Mouse (Mus musculus): Measurements from ENCODE around the gene Bace2.

Gene Bace2

DNA sequence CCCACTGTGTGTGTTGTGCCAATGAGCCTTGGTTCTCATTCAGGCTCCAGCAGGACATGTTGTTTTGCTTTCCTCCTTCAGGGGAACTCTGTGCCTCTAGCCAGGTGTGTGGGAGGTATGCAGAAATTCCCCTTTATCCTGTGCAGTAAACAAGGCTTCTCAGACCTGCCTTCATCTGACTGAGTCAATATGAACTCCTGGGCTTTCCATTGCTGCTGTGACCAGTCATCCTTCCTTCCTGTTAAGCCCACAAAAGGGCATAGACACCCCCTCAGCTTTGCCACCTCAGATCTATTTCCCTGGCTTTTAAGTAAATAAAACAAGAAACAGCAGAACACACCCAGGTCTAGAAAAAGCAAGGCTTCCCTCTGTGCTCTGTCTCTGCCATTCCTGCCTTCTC lies 45.2 kb downstream of the Bace2 start:
- no peak for DNase-seq (ENCODE audit: low spot score in 2 of 2)

DNA sequence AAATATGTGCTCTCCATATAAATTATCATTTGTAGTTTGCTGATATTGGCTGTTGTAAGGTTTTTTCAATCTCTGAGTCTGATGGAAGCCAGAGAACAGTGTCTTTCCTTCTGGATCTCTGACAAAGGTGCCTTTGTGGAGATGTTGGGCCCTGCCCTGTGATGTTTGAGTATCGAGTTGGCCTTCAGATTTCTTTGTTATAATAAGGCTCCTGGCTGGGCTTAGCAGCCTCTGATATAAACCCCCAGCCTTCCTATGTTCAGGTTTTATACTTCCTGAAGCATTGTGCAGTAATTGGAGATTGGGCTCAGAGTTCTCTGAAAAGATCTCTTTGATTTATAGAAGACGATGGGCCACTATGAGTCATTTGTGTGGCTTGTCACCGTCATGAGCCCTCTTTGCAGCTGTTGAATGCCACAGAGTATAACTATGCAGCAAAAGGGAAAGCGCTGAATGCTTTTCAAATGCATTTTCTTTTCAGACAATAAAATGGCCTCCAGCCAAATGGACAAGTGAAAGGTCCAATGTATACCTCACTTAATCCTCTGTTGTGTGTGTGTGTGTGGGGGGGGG lies 45.8 kb downstream of the Bace2 start:
- DNase-seq (ENCODE audit: low spot score in 2 of 2), result no peak

- DNase-seq (ENCODE audit: low spot score in 2 of 2), result no peak
Measured at GRCm38 (mm10) chr16:97405476-97406012, 49.0 kb downstream of the Bace2 start.

GRCm38 (mm10) chr16:97417896-97418542 lies 61.5 kb downstream of the Bace2 start:
- peak in 1 of 2 experiments; percentile 9 for DNase-seq (ENCODE audit: low spot score in 2 of 2)

GRCm38 (mm10) chr16:97418749-97419453 lies 62.4 kb downstream of the Bace2 start:
- DNase-seq (ENCODE audit: low spot score in 2 of 2), result no peak

GRCm38 (mm10) chr16:97421671-97422070 lies 65.1 kb downstream of the Bace2 start:
- DNase-seq (ENCODE audit: low spot score in 2 of 2), result no peak

DNA sequence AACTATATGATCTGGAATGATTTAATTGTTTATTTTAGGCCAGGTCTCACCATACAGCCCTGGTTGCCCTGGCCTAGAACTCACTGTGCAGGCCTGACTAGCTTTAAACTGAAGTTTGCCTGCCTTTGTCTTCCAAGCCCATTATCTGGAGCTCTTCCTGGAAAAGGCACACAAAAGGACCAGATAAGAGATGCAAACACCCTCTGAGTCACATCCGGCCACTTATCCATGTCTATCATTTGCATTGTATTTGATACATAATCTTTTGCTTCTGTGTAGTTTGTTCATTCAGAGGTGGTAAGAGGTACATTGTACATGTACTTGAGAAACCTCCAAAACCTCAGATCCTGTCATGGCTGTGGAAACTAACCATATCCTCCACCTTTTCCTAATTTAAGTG lies 67.1 kb downstream of the Bace2 start:
- no peak for DNase-seq (ENCODE audit: low spot score in 2 of 2)

DNA sequence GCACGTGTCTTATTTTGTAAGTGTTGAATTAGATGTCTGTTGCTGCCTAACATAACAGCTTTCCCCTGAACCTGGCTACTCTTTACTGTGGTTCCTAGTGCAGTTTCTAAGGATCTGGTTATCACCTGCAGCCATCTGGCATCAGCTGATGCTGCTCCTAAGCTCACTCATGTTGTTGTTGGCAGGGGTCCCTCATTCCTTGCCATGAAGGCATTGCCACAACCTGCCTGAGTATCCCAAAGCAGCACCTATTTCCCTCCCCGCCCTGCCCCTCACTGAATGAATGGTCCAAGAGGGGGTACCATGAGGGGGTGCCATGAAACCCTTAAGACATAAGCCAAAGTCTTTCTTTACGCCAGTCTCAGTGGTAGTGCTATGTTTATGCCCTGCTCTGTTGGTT lies 71.5 kb downstream of the Bace2 start:
- DNase-seq (ENCODE audit: low spot score in 2 of 2), result no peak

DNA sequence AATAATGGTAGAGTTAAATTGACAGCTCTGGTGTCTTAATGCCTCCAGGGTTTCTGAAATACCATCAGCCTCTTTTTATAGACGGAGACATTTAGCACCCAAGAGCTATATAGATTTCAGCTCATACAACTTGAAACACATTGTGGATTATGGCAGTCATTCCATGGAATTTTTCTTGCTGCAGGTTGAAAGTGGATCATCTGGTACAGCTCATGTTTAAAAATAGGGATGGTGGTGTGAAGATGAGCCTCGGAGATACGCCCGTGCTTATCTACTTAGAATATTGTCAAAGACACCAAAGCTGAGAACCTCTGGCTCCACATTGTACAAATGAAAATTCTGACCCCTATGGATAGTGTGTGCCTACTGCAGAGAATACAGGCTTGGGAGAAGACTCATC lies 73.5 kb downstream of the Bace2 start:
- DNase-seq (ENCODE audit: low spot score in 2 of 2), result no peak

GRCm38 (mm10) chr16:97431328-97431727 lies 74.8 kb downstream of the Bace2 start:
- no peak for DNase-seq (ENCODE audit: low spot score in 2 of 2)

DNA sequence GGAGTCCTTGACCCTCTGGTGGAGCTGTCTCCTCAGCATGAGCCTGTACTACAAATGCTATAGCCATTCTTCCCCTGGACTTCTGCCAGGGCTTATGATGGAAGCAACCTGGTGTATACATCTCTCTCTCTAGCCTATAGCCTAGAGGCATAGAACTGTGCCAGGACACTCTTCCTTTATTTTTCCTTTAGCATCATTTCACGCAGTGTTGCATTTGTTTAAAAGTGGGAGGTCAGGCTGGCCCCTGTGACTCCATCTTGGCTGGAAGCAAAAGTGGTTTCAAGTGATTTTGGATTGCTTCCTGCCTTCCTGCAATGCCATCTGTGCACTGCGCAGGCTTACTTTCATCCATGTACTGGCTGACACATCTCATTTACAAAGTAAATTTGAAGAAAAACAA lies 77.7 kb downstream of the Bace2 start:
- no peak for DNase-seq (ENCODE audit: low spot score in 2 of 2)

GRCm38 (mm10) chr16:97437448-97438056 lies 81.0 kb downstream of the Bace2 start:
- DNase-seq (ENCODE audit: low spot score in 2 of 2), result no peak

DNA sequence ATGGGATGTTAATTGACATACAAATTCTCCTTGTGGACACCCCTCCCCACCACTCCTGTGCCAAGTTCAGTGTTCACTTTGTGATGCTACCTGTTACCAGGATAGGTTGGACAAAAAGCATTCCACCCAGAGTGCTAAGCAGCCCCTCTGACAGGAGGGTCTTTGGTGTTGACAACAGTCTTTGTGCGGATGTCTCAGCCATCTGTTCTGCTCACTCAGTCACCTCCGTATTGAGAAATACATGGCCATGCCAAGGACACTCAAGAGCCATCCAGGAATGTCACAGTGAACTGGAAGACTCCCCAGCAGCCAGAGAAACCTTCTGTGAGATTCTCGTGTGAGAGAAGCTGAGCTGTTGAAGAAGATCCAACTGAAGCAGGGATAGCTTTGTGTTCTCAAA lies 81.6 kb downstream of the Bace2 start:
- DNase-seq (ENCODE audit: low spot score in 2 of 2), result no peak

GRCm38 (mm10) chr16:97441967-97442366 lies 85.4 kb downstream of the Bace2 start:
- DNase-seq (ENCODE audit: low spot score in 2 of 2), result no peak

- peak in 1 of 2 experiments; percentile 48 for DNase-seq (ENCODE audit: low spot score in 2 of 2)
Measured at GRCm38 (mm10) chr16:97443670-97444263, 87.2 kb downstream of the Bace2 start.

DNA sequence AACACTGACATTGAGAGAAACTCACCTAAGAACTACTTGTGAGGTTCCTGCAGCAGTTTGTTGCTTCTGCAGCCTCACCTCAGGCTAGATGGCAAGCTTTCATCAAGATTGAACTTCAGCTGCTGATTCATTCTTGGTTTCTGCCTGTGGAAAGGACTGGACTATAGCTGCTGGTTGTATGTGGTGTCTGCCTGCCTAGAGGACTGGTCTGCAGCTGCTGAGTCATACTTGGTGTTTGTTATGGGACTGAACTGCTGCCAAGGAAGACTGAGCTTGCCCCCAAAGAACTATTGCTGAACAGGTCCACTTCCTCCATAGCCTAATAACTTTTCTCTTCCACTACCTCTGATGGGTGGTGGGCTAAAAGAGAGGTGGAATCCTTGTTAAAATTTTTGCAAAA lies 90.8 kb downstream of the Bace2 start:
- DNase-seq (ENCODE audit: low spot score in 2 of 2), result no peak

- no peak for DNase-seq (ENCODE audit: low spot score in 2 of 2)
Measured at GRCm38 (mm10) chr16:97459831-97460230, 103.3 kb downstream of the Bace2 start.

GRCm38 (mm10) chr16:97461271-97461670 lies 104.7 kb downstream of the Bace2 start:
- no peak for DNase-seq (ENCODE audit: low spot score in 2 of 2)

GRCm38 (mm10) chr16:97462481-97463181 lies 106.1 kb downstream of the Bace2 start, which contains the start of gene Mx1:
Mx1 (minus strand) TSS chr16:97462907.
- DNase-seq (ENCODE audit: low spot score in 2 of 2), result no peak

DNA sequence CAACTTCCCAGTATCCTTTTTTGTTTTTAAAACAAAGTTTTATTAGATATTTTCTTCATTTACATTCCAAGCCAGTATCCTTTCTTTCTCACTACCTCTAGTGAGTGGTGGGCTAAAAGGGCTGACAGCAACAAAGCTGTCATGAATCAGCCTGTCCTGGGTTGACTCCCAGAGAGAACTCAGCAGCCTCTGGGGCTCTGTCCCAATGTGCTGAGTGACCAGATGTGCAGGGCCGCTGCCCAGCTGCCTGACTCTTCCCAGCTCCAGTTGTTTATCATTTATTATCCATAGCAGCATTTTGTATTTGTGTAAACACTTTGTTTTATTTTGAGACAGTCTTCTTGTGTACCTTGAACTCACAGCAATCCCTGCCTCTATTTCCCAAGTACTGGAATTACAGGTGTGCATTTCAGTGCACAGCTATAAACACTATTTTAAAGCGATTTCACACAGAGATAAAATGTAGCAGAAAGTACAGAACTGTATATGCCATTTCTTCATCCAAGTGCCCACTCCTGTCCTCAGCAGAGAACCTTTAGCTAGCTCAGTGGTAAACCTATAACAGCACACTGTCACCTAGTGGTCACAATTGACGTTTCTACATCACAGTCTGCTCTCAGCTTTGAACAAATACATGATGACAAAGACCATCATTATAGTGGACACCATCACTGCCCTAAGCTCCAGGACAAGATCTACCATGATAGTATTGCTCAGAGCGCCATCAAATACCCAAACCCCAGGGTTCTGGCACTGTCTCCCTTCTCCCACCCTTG lies 109.8 kb downstream of the Bace2 start:
- DNase-seq (ENCODE audit: low spot score in 2 of 2), result no peak

- DNase-seq (ENCODE audit: low spot score in 2 of 2), result no peak
Measured at GRCm38 (mm10) chr16:97467472-97467871, 110.9 kb downstream of the Bace2 start.

Data from thymus, postnatal 10 days (tissue).